Mouse (Mus musculus) layer of hippocampus, postnatal 10 days (tissue): Measurements from ENCODE around the gene Gna12. TPM values are rescaled to one million over a fixed set of nuclear protein-coding genes. Genes with fewer than 3 reads are reported as not detected.
A peak's percentile ranks its signal among the peaks of the same experiment; 100 is the strongest.

Experiments used
- DNase-seq, 2 experiments: peaks; one replicate each; pipeline ENCODE4 v3.0.0; 2021; ENCODE audit warnings: low spot score in 2 of 2
- total RNA-seq, 2 experiments: library from RNA; stranded (reverse); gene quantifications; 2 replicates each; pipeline ENCODE4 v1.2.3; 2021

The Gna12 gene
- total RNA-seq, 2 experiments from 2014 or later = 84.6 to 85.9 TPM

DNA sequence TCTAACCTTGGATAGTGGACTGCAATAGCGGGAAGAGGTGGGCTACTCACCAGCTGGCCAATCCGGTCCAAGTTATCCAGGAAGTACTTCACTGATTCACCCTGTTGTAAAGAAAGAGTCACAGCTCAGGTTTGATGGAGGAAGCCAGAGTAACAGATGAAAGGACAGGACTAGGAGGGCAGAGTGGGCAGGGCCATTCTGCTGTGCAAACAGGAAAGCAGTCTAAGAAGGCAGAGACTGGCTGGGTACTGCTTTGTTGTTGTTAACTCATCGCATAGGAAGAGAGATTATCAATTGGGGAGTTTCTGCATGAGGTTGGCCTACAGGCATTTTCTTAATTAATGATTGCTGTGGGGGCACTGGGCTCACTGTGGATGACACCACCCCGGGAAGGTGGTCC is 67.7 kb downstream of the Gna12 start:
- no peak for DNase-seq

DNA sequence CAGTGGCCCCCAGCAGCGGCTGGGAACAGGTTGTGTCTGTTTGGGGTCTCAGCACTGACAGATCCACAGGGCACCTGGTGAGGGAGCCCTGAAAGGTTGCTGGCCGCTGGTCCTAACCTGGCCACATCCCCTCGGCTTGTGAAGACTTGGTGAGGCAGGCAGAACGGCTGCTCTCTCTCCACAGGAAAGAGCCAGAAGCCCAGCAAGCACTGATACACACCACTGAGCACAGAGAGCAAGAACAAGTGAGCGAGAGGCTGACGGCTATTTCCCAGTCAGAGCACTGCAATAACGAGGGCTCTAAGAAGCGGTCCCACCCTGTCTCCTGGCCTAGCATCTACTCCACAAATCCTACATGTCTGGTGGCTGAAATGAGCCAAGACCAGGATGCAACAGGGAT is 71.4 kb downstream of the Gna12 start:
- no peak for DNase-seq

DNA sequence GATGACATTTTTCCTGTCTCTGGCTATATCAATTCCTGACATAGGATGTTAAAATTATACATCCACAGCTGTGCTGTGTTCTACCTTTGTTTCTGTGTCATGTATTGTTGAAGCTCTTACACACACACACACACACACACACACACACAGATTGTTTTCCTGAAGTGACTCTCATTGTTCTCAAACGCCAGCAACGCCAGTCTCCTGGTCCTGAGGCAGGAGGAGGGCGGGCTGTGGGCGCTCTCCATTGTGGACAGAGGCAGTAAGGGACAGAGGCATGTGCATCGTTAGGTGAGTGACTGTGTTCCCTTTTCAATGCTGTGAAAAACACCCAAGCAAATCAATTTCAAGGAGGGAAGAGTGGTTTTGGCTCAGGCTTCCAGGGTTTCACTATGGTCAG is 77.0 kb downstream of the Gna12 start:
- DNase-seq = no peak

DNA sequence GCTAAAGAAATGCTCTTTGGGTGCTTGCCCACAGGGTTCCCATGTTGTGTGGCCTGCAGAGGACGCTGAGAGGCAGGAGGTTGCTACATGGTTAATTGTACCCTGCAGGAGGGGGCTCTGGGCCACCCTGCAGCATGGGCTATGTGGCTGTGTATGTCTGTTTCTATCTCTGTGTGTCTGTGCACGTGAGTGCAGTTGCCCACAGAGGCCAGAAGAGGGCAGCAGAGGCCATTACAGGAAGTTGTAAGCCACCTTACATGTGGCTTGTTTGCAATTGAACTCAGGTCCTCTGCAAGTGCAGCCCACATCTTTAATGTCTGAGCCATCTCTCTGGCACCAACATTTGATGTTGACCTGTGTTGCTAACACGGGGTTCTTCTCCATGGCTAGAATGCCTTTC is 77.6 kb downstream of the Gna12 start:
- no peak for DNase-seq

DNA sequence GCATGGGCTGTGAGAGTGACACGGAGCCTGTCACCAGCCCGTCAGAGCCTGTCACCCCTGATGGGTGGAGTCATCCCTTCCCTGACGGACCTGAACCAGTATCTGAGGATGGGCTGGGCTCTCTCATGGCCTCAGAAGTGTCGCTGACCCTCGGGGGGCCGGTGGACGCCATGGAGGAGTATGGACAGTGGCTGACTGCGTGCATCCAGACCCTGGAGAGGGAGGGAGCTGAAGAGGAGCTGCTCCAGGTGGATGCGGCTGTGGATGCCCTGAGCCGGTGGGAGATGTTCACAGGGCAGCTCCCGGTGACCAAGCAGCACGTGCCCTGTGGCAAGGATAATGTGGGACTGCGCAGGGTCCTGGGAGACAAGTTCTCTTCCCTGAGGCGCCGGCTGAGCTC is 78.2 kb downstream of the Gna12 start:
- DNase-seq = no peak

DNA sequence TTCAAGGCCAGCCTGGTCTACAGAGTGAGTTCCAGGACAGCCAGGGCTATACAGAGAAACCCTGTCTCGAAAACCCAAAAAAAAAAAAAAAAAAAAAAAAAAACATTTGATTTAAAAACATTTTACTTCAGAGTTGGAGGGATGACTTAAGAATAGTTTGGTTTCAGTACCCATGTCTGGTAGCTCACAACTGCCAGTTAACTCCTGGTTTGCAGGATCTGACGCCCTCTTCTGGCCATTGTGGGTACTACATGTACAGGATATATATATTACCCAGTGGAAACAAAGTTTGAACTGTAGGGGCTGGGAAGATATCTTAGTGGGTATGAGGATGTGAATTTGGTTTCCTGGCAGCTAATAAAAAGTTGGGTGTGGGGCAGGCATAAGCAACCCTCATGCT is 79.3 kb downstream of the Gna12 start:
- peak; percentile 69 to 72 for DNase-seq

DNA sequence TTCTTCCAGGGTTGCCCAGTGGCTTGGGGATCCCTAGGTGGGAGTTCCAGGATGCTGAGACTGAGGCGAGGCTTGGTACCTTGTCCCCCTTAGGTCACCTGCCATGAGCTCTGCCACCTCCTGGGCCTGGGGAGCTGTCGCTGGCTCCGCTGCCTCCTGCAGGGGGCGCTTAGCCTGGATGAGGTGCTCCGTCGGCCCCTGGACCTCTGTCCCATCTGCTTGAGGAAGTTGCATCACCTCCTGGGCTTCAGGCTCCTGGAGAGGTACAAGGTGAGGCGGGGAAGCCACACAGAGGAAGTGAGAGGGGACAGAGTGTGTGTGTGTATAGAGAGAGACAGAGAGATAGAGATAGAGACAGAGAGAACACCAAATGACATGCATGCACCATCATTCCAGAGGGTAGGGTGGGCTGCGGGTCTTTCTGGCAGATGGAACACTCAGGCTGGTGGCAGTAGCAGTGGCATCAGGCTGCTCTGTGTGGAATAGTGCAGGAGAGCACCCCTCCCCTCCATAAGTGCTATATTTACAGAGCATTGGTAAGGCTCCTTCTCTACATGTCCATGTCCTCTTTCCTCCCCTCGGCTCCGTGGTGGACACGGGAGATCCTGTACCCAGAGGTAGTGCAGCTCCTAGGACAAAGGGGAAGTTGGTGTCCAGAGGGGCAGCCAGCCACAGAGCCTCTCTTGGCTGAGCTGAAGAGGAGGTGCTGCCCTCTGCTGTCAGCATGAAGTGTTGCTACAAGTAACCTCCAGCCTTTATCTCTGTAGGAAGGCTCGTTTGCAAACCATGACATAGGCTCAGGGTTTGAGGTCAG is 81.0 kb downstream of the Gna12 start:
- DNase-seq = peak; percentile 82 to 85

DNA sequence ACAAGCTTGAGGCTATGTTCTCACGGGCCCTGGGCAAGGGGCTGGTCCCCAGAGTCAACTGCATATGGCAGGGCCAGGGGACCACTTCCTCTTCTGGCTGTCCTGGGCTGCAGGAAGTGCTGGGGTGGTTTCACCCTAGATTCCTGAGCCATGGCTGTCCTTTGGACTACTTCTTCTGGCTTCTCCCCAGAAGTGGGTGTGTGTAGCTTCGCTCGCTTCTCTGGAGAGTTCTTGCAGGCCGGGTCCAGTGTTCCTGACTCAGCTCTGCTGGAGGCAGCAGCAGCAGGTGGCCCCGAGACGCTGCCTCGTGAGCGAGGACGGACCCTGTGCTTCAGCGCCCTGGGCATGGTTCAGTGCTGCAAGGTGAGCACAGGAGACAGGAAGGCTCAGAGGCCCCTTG is 81.8 kb downstream of the Gna12 start:
- DNase-seq = no peak

DNA sequence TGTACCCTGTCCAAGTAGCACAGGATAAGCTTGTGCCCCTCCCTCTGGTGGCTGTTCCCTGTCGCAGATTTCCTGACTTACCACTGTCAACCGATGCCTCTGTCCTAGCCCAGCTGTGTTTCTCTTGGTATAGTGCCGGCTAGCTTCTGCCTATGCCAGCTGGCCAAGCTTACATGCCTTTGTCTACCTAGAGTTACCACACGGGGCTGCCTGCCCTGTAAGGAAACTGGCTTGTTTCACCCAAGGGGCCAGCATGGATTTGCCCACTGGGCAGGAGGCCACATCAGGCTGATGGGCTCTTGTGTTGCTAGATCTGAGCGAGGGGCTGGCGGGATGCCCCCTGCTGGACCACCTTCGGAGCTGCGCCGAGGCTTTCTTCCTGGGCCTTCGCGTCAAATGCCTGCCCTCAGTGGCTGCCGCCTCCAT is 86.5 kb downstream of the Gna12 start:
- peak; percentile 59 to 76 for DNase-seq

DNA sequence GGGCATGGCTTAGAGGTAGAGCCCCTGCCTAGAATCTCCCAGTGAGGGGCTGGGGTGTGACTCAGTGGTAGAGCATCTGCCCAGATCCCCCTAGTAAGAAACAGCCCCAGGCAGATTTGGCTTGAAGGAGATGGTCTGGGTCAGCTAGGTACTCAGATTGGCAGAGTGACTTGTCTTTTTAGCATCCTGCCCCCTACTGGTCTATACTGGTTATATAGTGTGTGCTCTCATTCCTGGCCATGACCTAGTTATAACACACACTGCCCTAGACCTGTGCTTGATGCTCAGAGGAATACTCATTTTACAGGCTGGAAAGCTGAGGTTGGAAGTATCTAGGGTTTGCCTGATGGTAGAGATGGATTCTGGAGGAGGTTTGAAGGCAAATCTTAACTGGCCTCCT is 88.4 kb downstream of the Gna12 start:
- no peak for DNase-seq

DNA sequence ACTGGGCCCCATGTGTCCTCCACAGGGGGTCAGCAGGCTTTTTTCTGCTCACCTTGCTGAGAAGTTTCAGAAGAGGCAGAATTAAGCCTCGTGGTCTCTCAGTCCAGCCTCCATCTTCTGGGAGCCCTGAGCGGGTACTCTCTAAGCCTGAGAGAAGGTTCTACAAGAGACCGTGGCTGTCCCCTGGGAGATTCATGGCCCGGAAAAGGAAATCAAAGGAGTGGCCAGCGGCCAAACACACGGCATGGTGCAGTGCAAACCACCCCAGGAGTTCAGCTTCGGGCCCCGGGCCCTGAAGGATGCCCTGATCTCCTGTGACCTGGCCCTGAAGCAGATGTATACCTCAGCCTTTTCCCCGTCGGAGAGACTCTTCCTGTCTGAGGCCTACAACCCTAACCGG is 89.2 kb downstream of the Gna12 start:
- DNase-seq = no peak

DNA sequence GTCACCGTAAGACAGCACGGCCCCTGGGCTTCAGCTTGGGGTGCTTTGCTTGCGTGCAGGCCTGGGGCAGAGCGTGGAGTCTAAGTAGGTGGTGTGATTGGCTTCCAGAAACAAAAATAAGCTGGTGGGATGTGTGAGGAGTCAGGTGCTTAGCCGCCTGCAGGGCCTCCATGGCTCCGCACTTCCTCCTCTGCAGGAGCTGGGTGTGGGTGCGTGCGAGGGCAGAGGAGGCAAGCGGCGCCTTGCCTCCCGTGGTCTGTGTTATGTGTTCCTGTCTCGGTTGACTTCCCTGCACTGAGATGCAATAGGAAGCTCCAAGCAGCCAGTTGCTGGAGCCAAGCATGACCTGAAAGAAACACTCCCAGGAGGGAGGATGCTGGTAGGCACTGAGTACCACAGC is 90.4 kb downstream of the Gna12 start:
- DNase-seq = no peak

DNA sequence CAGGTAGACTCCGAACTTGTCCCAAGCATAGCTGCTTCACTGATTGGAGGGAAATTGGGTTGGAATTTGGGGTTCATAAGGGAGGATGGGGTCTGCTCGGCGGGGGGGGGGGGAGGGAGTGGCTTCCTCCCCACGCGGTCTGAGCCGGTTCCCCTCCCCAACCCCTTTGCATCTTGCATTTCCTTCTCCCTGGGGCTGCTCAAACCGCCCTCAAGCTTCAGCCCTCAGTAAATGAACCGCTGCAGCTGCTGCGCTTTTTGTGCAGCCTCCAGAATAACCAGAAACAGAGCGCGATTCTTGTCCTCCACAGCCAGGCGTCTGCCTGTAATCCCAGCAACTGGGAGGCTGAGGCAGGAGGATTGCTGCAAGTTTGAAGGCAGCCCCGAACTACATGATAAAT is 94.1 kb downstream of the Gna12 start:
- no peak for DNase-seq

DNA sequence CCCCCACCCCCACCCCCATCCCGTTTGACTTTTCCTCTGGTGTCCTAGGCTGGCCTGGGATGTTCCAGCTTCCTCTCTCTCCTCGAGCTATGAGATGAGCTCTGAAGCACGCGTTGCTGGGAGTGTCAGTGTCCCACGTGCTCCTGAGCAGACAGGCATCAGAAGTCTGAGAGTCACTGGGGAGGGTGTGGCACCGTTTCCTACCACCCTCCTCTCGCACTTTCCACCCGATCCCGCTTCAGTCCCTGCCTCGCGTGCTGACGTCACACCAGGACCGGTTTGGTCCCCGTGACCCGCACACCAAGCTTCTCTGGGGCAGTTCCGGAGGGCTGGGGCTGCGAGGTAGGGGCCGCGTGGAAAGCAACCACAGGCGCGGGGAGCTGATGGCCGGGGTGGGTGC is 94.9 kb downstream of the Gna12 start:
- DNase-seq = no peak

DNA sequence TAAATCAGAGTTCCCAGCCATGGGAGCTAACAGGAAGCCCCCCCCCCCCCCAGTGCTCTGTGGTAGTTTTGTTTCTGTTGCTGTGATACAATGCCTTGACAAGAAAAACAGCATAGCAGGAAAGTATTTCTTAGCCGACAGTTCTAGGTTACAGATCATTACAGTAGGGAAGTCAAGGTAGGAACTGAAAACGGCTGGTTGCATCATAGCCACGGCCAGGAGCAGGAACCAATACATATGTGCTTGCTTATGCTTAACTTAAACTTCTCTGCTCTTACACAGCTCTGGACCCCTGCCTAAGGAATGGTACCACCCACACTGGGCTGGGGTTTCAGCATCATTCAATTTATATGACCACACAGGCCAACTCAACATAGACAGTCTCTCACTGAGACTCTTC is 96.9 kb downstream of the Gna12 start:
- no peak for DNase-seq

DNA sequence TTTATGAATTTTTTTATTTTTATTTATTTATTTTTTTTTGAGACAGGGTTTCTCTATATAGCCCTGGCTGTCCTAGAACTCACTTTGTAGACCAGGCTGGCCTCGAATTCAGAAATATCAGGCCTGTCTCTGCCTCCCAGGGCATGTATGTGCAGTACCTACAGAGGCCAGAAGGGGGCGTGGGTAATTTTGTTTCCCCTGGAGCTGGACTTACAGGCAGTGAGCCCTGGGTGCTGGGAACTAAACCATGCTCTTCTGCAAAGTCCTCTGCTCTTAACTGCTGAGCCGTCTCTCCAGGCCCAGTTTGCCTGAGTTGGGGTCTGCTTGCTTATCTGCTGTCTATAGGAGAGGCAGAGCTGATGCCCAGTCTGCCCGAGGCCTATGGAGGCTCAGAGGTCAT is 98.0 kb downstream of the Gna12 start:
- no peak for DNase-seq

DNA sequence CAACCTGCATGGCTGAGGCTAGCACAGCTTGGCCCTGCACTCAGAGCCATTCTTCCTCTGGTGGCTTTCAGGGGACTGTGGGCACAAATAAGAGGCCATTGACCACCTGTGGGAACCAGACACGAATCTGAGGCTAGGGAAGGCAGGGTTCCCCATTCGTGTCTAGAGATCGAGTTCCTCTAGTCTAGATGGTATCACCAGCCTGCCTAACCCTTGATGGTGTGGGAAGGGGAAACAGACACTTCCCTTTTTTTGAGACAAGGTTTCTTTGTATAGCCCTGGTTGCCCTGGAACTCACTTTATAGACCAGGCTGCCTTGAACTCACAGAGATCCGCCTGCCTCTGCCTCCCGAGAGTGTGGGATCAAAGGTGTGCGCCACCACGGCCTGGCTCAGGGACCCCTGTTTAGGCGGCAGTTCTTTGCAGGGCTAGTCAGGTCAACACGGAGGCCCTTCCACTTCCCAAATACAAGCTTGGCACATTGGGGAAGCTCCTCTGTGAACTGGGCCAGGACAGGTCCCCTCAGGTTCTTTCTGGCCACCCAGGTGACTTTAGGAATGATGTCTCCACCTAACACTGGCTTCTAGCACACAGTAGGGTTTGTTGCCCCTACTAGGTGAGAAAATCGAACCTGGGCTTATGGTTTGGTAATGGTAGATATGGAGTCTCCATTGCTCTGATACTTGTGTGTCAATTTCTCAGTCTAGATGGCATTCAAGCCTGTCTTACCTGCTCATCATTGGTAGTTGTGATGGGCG is 99.0 kb downstream of the Gna12 start:
- DNase-seq = no peak

DNA sequence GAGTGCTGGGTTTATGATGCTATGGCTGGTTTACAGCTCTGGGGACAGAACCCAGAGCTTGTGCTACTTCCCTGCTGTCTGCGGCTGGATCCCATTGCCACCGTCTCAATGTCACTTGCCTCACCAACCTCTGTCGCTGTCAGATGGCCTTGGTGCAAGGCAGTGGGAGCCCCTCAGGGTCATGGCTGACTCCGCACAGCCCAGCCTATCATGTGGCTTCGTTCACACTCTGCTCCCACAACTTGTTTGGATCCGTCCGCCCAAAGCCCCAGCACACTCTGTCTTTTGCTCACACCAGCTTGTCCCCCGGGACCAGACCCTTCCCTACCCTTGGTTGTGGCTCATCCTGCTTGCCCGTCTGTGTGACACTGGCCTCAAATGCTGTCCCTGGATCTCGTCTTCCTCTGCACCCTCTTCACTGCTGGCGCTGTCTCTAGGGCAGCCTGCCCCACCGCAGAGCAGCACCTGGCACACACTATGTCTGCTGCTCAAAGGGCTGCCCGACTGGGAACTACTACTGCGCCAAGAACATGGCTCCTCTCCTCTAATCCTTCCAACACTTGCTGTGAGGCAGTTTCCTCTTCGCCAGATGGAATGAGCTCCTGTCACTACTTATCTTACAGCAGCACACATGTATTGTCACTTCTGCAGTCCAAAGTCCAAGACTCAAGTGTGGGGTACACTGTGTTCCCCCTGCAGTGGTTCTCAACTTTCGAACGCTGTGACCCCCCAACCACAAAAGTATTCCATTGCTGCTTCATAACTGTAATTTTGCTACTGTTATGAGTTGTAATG is 103.1 kb downstream of the Gna12 start:
- no peak for DNase-seq

DNA sequence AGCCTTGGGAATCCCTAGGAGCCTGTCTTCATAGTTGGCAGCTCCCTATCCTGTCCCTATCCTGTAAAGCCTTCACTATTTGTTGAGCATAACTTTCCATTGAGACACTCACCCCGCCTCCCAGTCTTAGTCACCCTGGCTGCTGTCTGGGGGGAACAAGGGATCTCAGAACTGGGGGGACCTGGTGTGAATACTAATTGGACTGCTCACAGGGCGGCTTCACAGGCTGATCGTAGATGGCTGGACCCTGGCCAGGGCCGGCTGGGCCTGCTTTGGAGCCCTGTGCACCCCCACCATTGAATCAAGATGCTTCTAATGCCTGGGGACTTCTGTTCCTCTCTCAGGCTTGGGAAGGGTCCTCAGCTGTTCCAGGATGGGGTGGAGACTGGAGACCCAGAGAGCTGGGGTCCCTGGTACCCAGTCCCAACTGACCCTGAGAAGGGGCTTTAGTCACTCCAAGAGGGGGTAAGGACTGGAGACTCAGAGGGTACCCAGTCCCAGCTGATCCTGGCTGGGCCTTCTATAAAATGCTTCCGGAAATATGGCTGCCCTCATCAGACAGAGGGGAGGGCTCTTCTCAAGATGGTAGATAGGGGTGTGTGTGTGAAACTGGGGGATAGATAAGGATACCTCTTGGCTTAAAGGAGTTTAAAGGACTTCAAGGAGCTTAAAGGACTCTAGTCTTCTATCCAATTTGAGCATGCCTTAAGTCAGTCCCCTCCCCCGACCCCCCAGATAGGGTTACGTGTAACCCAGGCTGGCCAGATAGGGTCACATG is 104.0 kb downstream of the Gna12 start:
- peak; percentile 75 to 85 for DNase-seq

DNA sequence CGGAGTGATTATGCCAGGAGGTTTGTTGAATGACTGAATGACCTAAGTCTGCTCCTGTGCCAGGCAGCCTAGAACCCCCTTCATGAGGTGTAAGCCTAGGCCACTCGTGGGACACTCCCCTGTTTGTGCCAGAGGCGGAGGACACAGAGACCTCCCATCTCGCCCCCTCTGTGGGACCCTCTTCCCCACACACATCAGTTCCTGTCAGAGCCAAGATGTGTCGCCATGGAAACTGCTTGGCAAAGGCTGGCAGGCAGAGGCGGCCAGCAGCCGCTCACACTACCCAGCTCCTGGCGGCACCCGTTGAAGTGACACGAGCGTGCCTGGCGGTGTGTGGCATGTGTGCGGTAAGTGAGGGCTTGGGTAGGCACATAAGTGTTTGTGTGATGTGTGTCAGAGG is 106.4 kb downstream of the Gna12 start, which contains the start of gene Amz1:
TSS of gene Amz1 (plus strand) at position 306 of the 400 bp plus-strand sequence.
- peak; percentile 82 to 84 for DNase-seq

DNA sequence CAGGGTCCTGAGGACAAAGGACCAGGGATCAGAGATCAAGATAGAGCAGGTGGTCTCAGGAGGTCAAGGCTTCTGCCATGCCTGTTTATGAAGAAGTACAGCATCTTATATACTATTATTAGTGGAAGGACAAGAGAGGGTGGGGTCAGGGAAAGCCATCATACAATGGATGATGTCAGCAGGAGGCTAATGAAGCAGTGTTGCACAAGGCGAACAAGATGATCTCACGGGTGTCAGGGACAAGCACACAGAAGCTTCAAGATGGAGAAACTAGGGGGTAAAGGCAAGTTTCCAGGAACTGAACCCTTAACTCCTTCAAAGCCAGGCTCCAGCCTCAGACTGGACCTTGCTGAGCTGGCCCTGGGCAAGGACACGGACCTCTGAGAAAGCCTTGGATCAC is 108.1 kb downstream of the Gna12 start:
- DNase-seq = no peak
